Mouse (Mus musculus): Measurements from ENCODE around the gene Rybp. TPM values are rescaled to one million over a fixed set of nuclear protein-coding genes. Genes with fewer than 3 reads are reported as not detected.

Gene Rybp
- total RNA-seq, 2 experiments from 2014 or later: 28.2 to 32.8 TPM

GRCm38 (mm10) chr6:100188883-100189743 lies 98.2 kb downstream of the Rybp start:
- no peak for DNase-seq

GRCm38 (mm10) chr6:100187821-100188220 lies 99.5 kb downstream of the Rybp start:
- DNase-seq: no peak

DNA sequence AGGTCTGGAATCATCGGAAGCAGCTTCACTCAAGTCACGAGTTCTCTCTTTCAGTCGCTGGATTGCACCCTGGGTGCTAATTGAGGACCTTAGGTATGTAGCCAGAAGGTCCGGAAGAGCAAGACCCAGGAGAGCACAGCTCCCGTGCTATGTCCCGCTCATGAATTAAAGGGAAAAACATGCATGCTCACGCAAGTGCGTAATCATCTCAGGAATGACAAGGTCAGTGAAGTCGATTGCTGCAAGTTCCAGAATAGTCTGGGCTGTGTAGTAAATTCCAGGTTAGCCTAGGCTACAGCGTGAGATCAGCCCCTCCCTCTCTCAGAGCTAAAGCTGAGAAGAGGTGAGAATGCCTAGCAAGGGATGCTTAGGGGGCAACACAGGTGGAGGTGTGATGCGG lies 100.5 kb downstream of the Rybp start:
- DNase-seq: peak in 1 of 2 experiments; percentile 20

- no peak for DNase-seq
These were observed 101.8 kb downstream of the Rybp start for GRCm38 (mm10) chr6:100185524-100185923.

- DNase-seq: no peak
These were observed 103.9 kb downstream of the Rybp start for GRCm38 (mm10) chr6:100183344-100183743.

DNA sequence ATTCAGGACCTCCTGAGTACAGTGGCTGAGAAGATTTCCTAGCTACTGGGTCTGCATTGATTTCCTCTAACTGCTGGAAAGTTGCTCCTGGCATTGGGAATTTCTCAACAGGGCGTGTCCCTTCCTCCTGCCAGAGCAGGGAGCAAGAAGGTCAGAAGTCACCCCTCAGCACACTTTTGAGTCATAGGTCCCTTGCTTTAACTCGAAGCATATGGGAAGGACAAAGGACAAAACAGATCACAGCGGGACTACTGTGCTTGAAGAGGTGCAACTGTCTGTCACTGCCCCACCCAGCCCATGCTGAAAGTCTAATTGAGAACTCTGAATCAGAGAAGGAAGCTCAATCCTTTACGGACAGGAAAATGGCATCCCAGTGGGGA lies 106.4 kb downstream of the Rybp start:
- DNase-seq: peak in 1 of 2 experiments; percentile 20

DNA sequence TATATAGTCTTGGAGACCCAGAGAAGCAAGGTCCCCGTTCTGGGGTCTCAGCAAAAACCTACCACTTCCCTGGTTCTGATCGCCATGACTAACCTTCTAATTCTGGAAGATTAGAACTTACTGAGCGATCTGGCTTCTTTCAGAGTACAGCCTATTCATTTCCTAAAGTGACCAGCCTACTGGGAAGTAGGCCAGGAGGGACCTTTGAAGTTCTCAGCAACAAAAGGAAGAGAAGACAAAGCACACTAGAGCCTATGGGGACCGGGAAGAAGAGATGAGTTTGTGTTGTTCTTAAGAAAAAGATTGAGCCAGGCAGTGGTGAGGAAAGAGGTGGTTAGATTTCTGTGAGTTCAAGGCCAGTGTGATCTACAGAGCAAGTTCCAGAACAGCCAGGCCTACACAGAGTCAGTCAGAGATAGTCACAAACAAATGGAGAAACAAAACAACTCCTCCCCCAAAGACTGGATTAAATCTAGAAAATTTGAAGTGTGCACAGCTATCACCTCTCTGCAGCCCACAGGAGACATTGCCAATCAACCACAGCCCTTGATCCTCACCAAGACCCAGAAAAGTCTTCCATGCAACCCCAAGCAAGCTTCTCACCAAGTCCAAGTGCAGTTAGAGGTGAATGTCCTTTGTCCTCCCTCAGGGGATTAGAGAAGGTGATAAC lies 106.9 kb downstream of the Rybp start:
- DNase-seq: peak in 1 of 2 experiments; percentile 25

GRCm38 (mm10) chr6:100178830-100179229 lies 108.5 kb downstream of the Rybp start:
- DNase-seq: no peak
